Mouse (Mus musculus): ENCODE measurements around the gene Rhox10. TPM values are rescaled to one million over a fixed set of nuclear protein-coding genes. Genes with fewer than 3 reads are reported as not detected.

Gene Rhox10
- polyA plus RNA-seq (2015; fragmentation: Illumina TruSeq; extraction: RNeasy Lipid Tissue Mini Kit (QIAGEN cat#74804); ENCODE audit: low read depth, low replicate concordance): not detected

GRCm38 (mm10) chrX:38066175-38066574 lies at the start of gene Rhox10:
Gene Rhox10 (plus strand): TSS chrX:38066475.

DNA sequence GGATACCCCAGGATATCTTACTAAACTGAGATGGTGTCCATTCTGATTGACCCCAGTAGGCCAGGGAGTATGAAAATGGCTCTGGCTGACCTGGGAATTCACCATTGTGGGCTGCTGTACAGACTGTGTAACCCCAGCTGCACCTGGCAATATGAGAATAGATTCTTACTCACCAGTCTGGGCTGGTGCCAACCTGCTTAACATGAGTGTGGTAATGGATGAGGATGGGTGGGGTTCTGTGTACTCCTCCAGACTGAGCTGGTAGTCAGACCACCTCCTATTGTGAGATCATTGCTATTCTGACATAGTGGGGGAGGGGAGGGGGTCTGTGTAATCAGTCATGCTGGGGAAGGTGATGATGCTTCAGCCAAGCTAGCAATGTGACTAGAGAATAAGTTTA lies 47.7 kb upstream of the Rhox10 start, which contains the start of gene Btg1-ps1:
Gene Btg1-ps1, minus strand, starts transcription at position 219 of the 400 bp plus-strand sequence.

DNA sequence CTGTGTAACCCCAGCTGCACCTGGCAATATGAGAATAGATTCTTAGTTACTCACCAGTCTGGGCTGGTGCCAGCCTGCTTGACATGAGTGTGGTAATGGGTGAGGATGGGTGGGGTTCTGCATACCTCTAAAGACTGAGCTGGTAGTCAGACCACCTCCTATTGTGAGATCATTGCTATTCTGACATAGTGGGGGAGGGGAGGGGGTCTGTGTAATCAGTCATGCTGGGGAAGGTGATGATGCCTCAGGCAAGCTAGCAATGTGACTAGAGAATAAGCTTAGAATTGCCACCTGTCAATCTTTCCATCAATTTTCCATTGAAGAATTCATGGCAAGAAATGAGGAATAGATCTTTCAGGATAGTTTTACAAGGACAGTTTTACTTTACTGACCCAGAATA lies 23.3 kb upstream of the Rhox10 start, which contains the start of gene Btg1-ps2:
Gene Btg1-ps2, minus strand, starts transcription at position 101 of the 400 bp plus-strand sequence.

GRCm38 (mm10) chrX:38085041-38085440 lies 18.8 kb downstream of the Rhox10 start, which contains the start of gene Rhox11:
Gene Rhox11 (minus strand): TSS chrX:38085141.

DNA sequence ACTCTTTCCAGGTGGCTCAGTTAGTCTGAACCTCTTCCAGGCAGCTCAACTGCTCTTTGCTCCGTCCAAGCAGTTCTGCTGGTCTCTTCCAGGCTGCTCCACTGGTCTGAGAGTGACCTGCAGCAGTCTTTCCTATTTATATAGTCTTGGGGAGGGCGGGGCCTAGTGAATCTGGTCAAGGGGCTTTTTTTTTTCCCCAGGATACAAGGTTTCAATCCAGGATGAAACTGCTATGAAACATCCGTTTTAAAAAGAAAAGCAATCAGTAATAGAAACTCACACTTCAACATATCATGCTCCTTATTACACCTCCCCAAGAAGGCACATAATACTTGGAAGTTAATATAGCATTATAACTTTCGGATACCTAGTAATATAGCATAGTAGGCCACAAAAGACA lies 44.5 kb downstream of the Rhox10 start, which contains the start of gene Rhox12:
Gene Rhox12, minus strand, starts transcription at position 101 of the 400 bp plus-strand sequence.

DNA sequence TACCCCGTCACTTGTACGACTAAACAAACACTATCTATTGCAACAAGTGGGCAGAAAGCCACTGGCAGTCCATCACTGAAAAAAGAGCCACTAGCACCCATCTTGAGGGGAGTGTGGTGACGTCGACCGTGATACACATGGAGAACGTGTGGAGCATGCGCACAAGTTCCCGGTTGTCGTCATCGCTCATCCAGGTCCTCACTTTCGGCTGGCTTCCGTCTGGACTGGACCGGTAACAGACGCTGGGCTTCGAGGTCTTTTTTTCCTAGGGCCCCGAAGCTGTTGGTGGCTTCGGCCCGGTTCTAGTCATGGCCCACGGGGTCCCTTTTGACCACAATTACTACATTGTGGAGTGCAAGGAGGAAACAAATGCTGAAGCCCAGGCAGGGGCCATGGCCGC lies 54.7 kb downstream of the Rhox10 start, which contains the start of gene Rhox13:
Gene Rhox13, plus strand, starts transcription at position 238 of the 400 bp plus-strand sequence.

Other genes with a start within 250 kb of the Rhox10 start
- gene Rhox6, start 239.6 kb upstream of the Rhox10 start, polyA plus RNA-seq (2015; fragmentation: Illumina TruSeq; extraction: RNeasy Lipid Tissue Mini Kit (QIAGEN cat#74804); ENCODE audit: low read depth, low replicate concordance): not detected
- not detected for gene Rhox7a, start 234.8 kb upstream of the Rhox10 start, polyA plus RNA-seq (2015; fragmentation: Illumina TruSeq; extraction: RNeasy Lipid Tissue Mini Kit (QIAGEN cat#74804); ENCODE audit: low read depth, low replicate concordance)
- not detected for gene Rhox8, start 187.5 kb upstream of the Rhox10 start, polyA plus RNA-seq (2015; fragmentation: Illumina TruSeq; extraction: RNeasy Lipid Tissue Mini Kit (QIAGEN cat#74804); ENCODE audit: low read depth, low replicate concordance)
- not detected for gene Rhox7b, start 169.2 kb upstream of the Rhox10 start, polyA plus RNA-seq (2015; fragmentation: Illumina TruSeq; extraction: RNeasy Lipid Tissue Mini Kit (QIAGEN cat#74804); ENCODE audit: low read depth, low replicate concordance)
- not detected for gene Rhox9, start 164.7 kb upstream of the Rhox10 start, polyA plus RNA-seq (2015; fragmentation: Illumina TruSeq; extraction: RNeasy Lipid Tissue Mini Kit (QIAGEN cat#74804); ENCODE audit: low read depth, low replicate concordance)
- not detected for gene Btg1-ps1, start 47.7 kb upstream of the Rhox10 start, polyA plus RNA-seq (2015; fragmentation: Illumina TruSeq; extraction: RNeasy Lipid Tissue Mini Kit (QIAGEN cat#74804); ENCODE audit: low read depth, low replicate concordance)
- gene Btg1-ps2, start 23.4 kb upstream of the Rhox10 start, polyA plus RNA-seq (2015; fragmentation: Illumina TruSeq; extraction: RNeasy Lipid Tissue Mini Kit (QIAGEN cat#74804); ENCODE audit: low read depth, low replicate concordance): not detected
- not detected for gene Rhox11, start 18.7 kb downstream of the Rhox10 start, polyA plus RNA-seq (2015; fragmentation: Illumina TruSeq; extraction: RNeasy Lipid Tissue Mini Kit (QIAGEN cat#74804); ENCODE audit: low read depth, low replicate concordance)
- not detected for gene Rhox12, start 44.4 kb downstream of the Rhox10 start, polyA plus RNA-seq (2015; fragmentation: Illumina TruSeq; extraction: RNeasy Lipid Tissue Mini Kit (QIAGEN cat#74804); ENCODE audit: low read depth, low replicate concordance)
- not detected for gene Rhox13, start 54.7 kb downstream of the Rhox10 start, polyA plus RNA-seq (2015; fragmentation: Illumina TruSeq; extraction: RNeasy Lipid Tissue Mini Kit (QIAGEN cat#74804); ENCODE audit: low read depth, low replicate concordance)
- 21.4 TPM for gene Zbtb33, start 123.3 kb downstream of the Rhox10 start, polyA plus RNA-seq (2015; fragmentation: Illumina TruSeq; extraction: RNeasy Lipid Tissue Mini Kit (QIAGEN cat#74804); ENCODE audit: low read depth, low replicate concordance)
- 21.5 TPM for gene Tmem255a, start 186.0 kb downstream of the Rhox10 start, polyA plus RNA-seq (2015; fragmentation: Illumina TruSeq; extraction: RNeasy Lipid Tissue Mini Kit (QIAGEN cat#74804); ENCODE audit: low read depth, low replicate concordance)
- gene Atp1b4, start 249.7 kb downstream of the Rhox10 start, polyA plus RNA-seq (2015; fragmentation: Illumina TruSeq; extraction: RNeasy Lipid Tissue Mini Kit (QIAGEN cat#74804); ENCODE audit: low read depth, low replicate concordance): not detected

Measured in brain, adult 10 weeks (tissue).